Mouse (Mus musculus) midbrain, embryonic 15.5 days (tissue): Measurements from ENCODE around the gene Pdpr. TPM values are rescaled to one million over a fixed set of nuclear protein-coding genes. Genes with fewer than 3 reads are reported as not detected.
"Not testable (repeated sequence)": the region's sequence is repeated elsewhere in the genome, so short reads cannot be mapped to it uniquely, and the experiment has no call there.

Source experiments
- ATAC-seq: fragments of 200-750 bp; cut with Nextera tagmentation; replicated peaks from 2 replicates; pipeline ENCODE4 v1.8.0; 2017; ENCODE audit warnings: moderate TSS enrichment
- H3K27ac ChIP-seq: fragments of 300-500 bp; sonication (generic); 2 replicates; pipeline ENCODE4 v1.5.1; 2015; ENCODE audit warnings: mild to moderate bottlenecking, inconsistent platforms
- H3K27me3 ChIP-seq: fragments of 300-500 bp; sonication (generic); replicated peaks from 2 replicates; pipeline ENCODE4 v1.6.1; 2015; ENCODE audit warnings: inconsistent platforms
- H3K36me3 ChIP-seq: fragments of 300-500 bp; sonication (generic); replicated peaks from 2 replicates; pipeline ENCODE4 v1.6.1; 2015; ENCODE audit warnings: inconsistent platforms
- H3K4me1 ChIP-seq: fragments of 300-500 bp; sonication (generic); 2 replicates; pipeline ENCODE4 v1.6.1; 2015; ENCODE audit warnings: inconsistent platforms
- H3K4me2 ChIP-seq: fragments of 300-500 bp; sonication (generic); 2 replicates; pipeline ENCODE4 v1.6.1; 2015; ENCODE audit warnings: inconsistent platforms, mild to moderate bottlenecking, moderate library complexity
- H3K4me3 ChIP-seq: fragments of 300-500 bp; sonication (generic); 2 replicates; pipeline ENCODE4 v1.5.1; 2015; ENCODE audit warnings: mild to moderate bottlenecking, inconsistent platforms
- H3K9ac ChIP-seq: fragments of 300-500 bp; sonication (generic); 2 replicates; pipeline ENCODE4 v1.6.1; 2015; ENCODE audit warnings: mild to moderate bottlenecking, inconsistent platforms
- H3K9me3 ChIP-seq: fragments of 300-500 bp; sonication (generic); 2 replicates; pipeline ENCODE4 v1.6.1; 2016; ENCODE audit warnings: inconsistent platforms
- WGBS: fragments of 180-500 bp; shearing (Covaris S2); methylation state at CpG from one replicate; pipeline ENCODE4 v1.1.7; 2015; ENCODE audit warnings: mixed read lengths; 5-methylcytosine and 5-hydroxymethylcytosine counted together
- polyA plus RNA-seq: library from polyadenylated mRNA; unstranded; fragments of >200 nt; fragmentation: Nextera tagmentation; extraction: Ambion mirVana; gene quantifications from 2 replicates; pipeline ENCODE4 v1.2.1, GENCODE M21; 2015

Pdpr gene
- polyA plus RNA-seq, 1 experiment from 2014 or later, result 10.8 TPM

- 0 out of 2 replicates have a peak overlapping the region, but pooled peaks have one; percentile 28 for H3K27ac ChIP-seq
- H3K4me3 ChIP-seq, result 0 out of 2 replicates have a peak overlapping the region, but pooled peaks have one; percentile 78
- ATAC-seq, result no peak
- no peaks in the 10 kb centered on the region for H3K9me3 ChIP-seq
- no peak overlapping the region for H3K9ac ChIP-seq
- no peaks in the 10 kb centered on the region for H3K36me3 ChIP-seq
- 43% methylated on average over 2 of the region's 2 CpGs for whole genome bisulfite sequencing
- peaks cover 14% of the 10 kb centered on the region for H3K4me1 ChIP-seq
- H3K27me3 ChIP-seq, result no peaks in the 10 kb centered on the region
- peak overlapping the region; percentile 71 for H3K4me2 ChIP-seq
These were observed 31.5 kb upstream of the Pdpr start for GRCm38 (mm10) chr8:111062893-111063292.

GRCm38 (mm10) chr8:111066308-111066707 is 28.1 kb upstream of the Pdpr start:
- H3K36me3 ChIP-seq, result no peaks in the 10 kb centered on the region
- H3K9ac ChIP-seq, result no peak overlapping the region
- no peaks in the 10 kb centered on the region for H3K27me3 ChIP-seq
- no peak for ATAC-seq
- H3K27ac ChIP-seq, result no peak overlapping the region
- H3K4me2 ChIP-seq, result no peak overlapping the region
- no peak overlapping the region for H3K4me3 ChIP-seq
- 67% methylated on average over 4 of the region's 4 CpGs for WGBS
- peaks cover 5% of the 10 kb centered on the region for H3K4me1 ChIP-seq
- no peaks in the 10 kb centered on the region for H3K9me3 ChIP-seq

- Histone ChIP-seq H3K36me3 (no peaks in the 10 kb centered on the region), H3K4me3 (no peak overlapping the region), H3K27ac (no peak overlapping the region), H3K9ac (no peak overlapping the region), H3K27me3 (no peaks in the 10 kb centered on the region), H3K9me3 (no peaks in the 10 kb centered on the region), H3K4me2 (no peak overlapping the region), H3K4me1 (peaks cover 4% of the 10 kb centered on the region)
- 32% methylated on average over 10 of the region's 10 CpGs for WGBS
- no peak for ATAC-seq
These were observed 27.0 kb upstream of the Pdpr start for GRCm38 (mm10) chr8:111067439-111067838.

GRCm38 (mm10) chr8:111068660-111069059 is 25.8 kb upstream of the Pdpr start:
- H3K9me3 ChIP-seq, H3K27me3 ChIP-seq, H3K4me2 ChIP-seq, H3K36me3 ChIP-seq, ATAC-seq, H3K4me3 ChIP-seq, H3K27ac ChIP-seq, H3K4me1 ChIP-seq, H3K9ac ChIP-seq: not testable (repeated sequence)
- 95% methylated on average over 9 of the region's 9 CpGs for WGBS

- no peak overlapping the region for H3K27ac ChIP-seq
- no peak overlapping the region for H3K4me3 ChIP-seq
- ATAC-seq, result no peak
- no peaks in the 10 kb centered on the region for H3K36me3 ChIP-seq
- no peaks in the 10 kb centered on the region for H3K27me3 ChIP-seq
- H3K4me1 ChIP-seq, result no peaks in the 10 kb centered on the region
- H3K9me3 ChIP-seq, result no peaks in the 10 kb centered on the region
- no peak overlapping the region for H3K4me2 ChIP-seq
- no peak overlapping the region for H3K9ac ChIP-seq
- WGBS, result 75% methylated on average over 3 of the region's 3 CpGs
These were observed 18.5 kb upstream of the Pdpr start for GRCm38 (mm10) chr8:111075926-111076325.

- WGBS, result 53% methylated on average over 5 of the region's 5 CpGs
- H3K27me3 ChIP-seq, result no peaks in the 10 kb centered on the region
- H3K27ac ChIP-seq, result no peak overlapping the region
These were observed 15.0 kb upstream of the Pdpr start for GRCm38 (mm10) chr8:111079461-111079860.

GRCm38 (mm10) chr8:111079861-111080271 is 14.6 kb upstream of the Pdpr start:
- WGBS, result 32% methylated on average over 6 of the region's 6 CpGs
- Histone ChIP-seq H3K4me2 (no peak overlapping the region), H3K4me3 (no peak overlapping the region), H3K9ac (no peak overlapping the region), H3K27ac (no peak overlapping the region), H3K36me3 (no peaks in the 10 kb centered on the region), H3K9me3 (no peaks in the 10 kb centered on the region), H3K27me3 (no peaks in the 10 kb centered on the region), H3K4me1 (no peaks in the 10 kb centered on the region)
- no peak for ATAC-seq

More at GRCm38 (mm10) chr8:111079461-111079860, 15.0 kb upstream of the Pdpr start:
- Histone ChIP-seq H3K9ac (no peak overlapping the region), H3K4me1 (no peaks in the 10 kb centered on the region), H3K9me3 (no peaks in the 10 kb centered on the region), H3K36me3 (no peaks in the 10 kb centered on the region), H3K4me2 (no peak overlapping the region), H3K4me3 (no peak overlapping the region)
- no peak for ATAC-seq

DNA sequence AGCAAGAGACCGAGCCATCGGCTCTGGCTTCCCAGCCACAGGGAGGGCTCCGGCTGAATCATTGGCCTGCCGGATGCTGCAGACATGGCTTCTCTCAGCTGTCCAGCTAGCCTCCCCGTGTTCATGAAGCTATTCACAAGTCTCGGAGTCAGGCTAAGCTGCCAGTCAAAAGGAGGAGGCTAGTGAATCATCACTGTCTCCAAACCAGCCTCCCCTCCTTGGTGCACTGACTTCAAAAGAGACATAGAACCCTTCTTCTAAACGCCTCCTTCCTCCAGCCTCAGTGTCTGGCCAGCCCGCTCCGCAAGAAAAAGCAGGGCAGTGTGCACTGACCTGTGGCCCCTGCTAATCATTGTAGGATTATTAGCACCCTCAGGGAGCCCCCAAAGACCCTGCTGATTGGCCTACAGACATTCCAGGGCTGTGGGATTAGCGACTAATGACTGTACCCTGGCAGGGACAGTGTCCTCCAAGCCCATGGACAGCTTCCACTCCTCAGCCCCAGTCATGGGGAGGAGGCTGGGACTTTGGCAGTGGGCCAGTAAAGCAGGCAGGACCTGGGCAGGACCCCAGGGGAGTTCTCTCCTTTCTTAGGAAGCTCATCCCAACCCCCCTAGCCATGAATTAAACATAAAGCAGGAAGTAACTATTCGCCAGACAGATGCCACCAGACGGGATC is 12.7 kb upstream of the Pdpr start:
- 27% methylated on average over 12 of the region's 12 CpGs for WGBS
- H3K4me2 ChIP-seq, result no peak overlapping the region
- H3K9me3 ChIP-seq, result no peaks in the 10 kb centered on the region
- no peak overlapping the region for H3K27ac ChIP-seq
- no peak overlapping the region for H3K9ac ChIP-seq
- ATAC-seq, result no peak
- no peaks in the 10 kb centered on the region for H3K27me3 ChIP-seq
- H3K36me3 ChIP-seq, result no peaks in the 10 kb centered on the region
- no peak overlapping the region for H3K4me3 ChIP-seq
- H3K4me1 ChIP-seq, result no peaks in the 10 kb centered on the region

DNA sequence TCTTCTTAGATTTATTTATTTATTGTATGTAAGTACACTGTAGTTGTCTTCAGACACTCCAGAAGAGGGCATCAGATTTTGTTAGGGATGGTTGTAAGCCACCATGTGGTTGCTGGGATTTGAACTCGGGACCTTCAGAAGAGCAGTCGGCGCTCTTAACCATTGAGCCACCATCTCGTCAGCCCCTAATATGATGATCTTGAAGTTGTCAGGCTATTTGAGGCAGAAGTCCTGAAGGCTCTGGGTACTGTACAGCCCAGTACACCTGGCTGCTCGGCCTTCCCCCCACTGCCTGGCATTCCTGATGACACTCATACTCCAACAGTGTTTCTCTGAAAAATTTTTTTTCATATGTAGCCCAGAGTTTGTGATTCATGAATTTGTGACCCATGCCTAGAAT is 10.5 kb upstream of the Pdpr start:
- H3K9ac ChIP-seq, H3K4me3 ChIP-seq, H3K4me1 ChIP-seq, H3K27me3 ChIP-seq, H3K9me3 ChIP-seq, H3K27ac ChIP-seq, H3K4me2 ChIP-seq, H3K36me3 ChIP-seq, ATAC-seq: not testable (repeated sequence)
- 90% methylated on average over 5 of the region's 5 CpGs for WGBS

GRCm38 (mm10) chr8:111090126-111090525 is 4.3 kb upstream of the Pdpr start:
- H3K27ac ChIP-seq, result no peak overlapping the region
- peaks cover 6% of the 10 kb centered on the region for H3K4me1 ChIP-seq
- 0% methylated on average over 2 of the region's 2 CpGs for WGBS
- no peak overlapping the region for H3K9ac ChIP-seq
- no peak for ATAC-seq
- no peaks in the 10 kb centered on the region for H3K27me3 ChIP-seq
- no peaks in the 10 kb centered on the region for H3K36me3 ChIP-seq
- H3K9me3 ChIP-seq, result no peaks in the 10 kb centered on the region
- no peak overlapping the region for H3K4me2 ChIP-seq
- H3K4me3 ChIP-seq, result no peak overlapping the region

DNA sequence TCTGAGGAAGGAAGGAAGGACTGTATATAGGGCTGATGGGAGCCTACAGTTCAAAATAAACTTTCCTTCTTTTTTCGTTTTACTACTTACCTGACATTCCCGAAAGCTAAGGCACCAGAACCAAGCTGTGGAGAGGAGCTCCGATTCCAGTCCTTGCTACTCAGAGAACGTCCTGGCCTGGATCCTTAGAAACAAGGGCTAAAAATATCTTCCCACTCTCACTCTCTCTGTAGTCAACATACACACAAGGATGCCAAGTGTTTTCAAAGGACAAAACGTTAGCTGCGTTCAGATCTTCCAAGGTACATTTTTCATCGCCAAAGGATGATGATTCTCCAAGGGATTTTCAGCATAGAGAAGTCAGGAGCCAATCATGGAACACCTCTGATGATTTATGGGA is 2.7 kb upstream of the Pdpr start:
- no peaks in the 10 kb centered on the region for H3K27me3 ChIP-seq
- no peak overlapping the region for H3K4me2 ChIP-seq
- H3K36me3 ChIP-seq, result no peaks in the 10 kb centered on the region
- H3K9ac ChIP-seq, result no peak overlapping the region
- H3K4me3 ChIP-seq, result no peak overlapping the region
- ATAC-seq, result no peak
- H3K4me1 ChIP-seq, result peaks cover 20% of the 10 kb centered on the region
- H3K9me3 ChIP-seq, result no peaks in the 10 kb centered on the region
- WGBS, result 88% methylated on average over 7 of the region's 7 CpGs
- no peak overlapping the region for H3K27ac ChIP-seq

DNA sequence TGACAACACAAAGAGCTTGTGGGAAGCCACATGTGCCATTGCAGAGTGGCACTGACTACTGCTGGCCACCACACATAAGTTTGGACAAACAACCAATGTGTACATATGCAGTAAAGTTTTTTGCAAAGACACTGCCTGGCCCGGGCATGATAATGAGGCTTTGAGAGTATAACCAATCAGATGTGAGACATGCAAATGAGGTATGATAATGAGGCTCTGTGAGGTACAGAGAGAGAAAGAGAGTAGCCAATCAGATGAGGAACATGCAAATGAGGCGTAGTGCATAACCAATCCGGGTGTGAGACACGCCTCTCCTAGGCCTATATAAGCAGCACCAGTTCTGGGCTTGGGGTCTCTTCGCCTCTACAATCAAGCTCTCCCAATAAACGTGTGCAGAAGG is 2.1 kb upstream of the Pdpr start, which contains the start of gene Clec18a:
Clec18a (minus strand) TSS at position 101 of the 400 bp plus-strand sequence.
- WGBS, result 90% methylated on average over 5 of the region's 6 CpGs
- not testable (repeated sequence) for H3K27me3 ChIP-seq

DNA sequence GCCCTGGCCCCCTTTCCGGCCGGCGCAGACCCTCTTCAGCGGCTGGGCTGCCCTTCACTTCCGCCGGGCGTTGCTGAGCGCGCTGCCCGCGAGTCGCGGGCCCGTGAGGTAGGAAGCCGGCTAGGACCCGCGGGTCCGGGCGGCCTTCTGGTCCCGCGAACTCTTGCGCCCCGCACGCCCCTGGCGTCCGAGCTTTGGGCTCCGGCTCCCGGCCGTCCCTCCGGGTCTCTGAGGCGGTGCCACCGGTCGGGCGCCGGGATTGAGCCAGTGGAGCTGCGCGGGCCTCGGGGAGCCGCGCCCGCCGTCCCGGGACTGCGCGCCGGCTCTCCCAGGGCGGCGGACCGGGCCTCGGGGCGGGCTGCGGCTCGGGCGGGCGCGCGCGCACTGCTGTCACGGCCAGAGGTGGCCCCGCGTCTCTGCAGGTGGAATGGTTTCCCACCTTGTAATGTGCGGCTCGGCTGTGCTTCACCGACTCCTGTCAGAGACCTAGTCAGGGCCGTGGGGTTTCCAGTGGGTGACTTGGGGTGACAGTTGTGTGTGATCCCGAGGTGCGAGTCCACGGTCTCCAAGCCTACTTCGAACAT is 381 bp downstream of the Pdpr start:
- peak; percentile 69 for ATAC-seq
- not testable (repeated sequence) for H3K9me3 ChIP-seq, H3K27me3 ChIP-seq, H3K36me3 ChIP-seq
- H3K9ac ChIP-seq, result peak overlapping the region; percentile 55
- peak overlapping the region; percentile 87 for H3K4me2 ChIP-seq
- peak overlapping the region; percentile 81 for H3K27ac ChIP-seq
- WGBS, result 2% methylated on average over 45 of the region's 69 CpGs
- peak overlapping the region; percentile 76 for H3K4me3 ChIP-seq
- peaks cover 20% of the 10 kb centered on the region for H3K4me1 ChIP-seq

More for the DNA sequence above, 2.1 kb upstream of the Pdpr start, which contains the start of gene Clec18a:
- H3K4me2 ChIP-seq, H3K9me3 ChIP-seq, H3K27ac ChIP-seq, H3K9ac ChIP-seq, H3K36me3 ChIP-seq, ATAC-seq, H3K4me3 ChIP-seq: not testable (repeated sequence)
- peaks cover 20% of the 10 kb centered on the region for H3K4me1 ChIP-seq
